In genomic region chrX:50550297-50550696, GRCm38 (mm10) we compare ENCODE assay signal across 8 mouse cellular contexts.
DNase-seq lines count a peak whose midpoint lies in the region; ATAC-seq and TF ChIP-seq lines count a peak whose summit lies in the region.

No protein-coding gene starts in this region.

- peak; percentile 54 for TF ChIP-seq CTCF in heart, postnatal 0 days (IDR thresholded peaks at IDR 0.05; ENCODE audit: low read depth)

- WGBS in heart, postnatal 0 days, result 48% methylated on average over 10 of the region's 10 CpGs
- WGBS in limb, embryonic 13.5 days, result 45% methylated on average over 10 of the region's 10 CpGs

- H3K9ac ChIP-seq in heart, postnatal 0 days (replicated peaks; ENCODE audit: low read depth, low read length), result no peak overlapping the region; the same call in 1 of the 2 replicates
- H3K9ac ChIP-seq in limb, embryonic 13.5 days, result no peak overlapping the region

- peak overlapping the region; percentile 43 for H3K4me3 ChIP-seq in heart, postnatal 0 days (ENCODE audit: low read depth, low read length)
- peak overlapping the region; percentile 36 for H3K4me3 ChIP-seq in limb, embryonic 13.5 days

- peak; percentile 50 for DNase-seq in adrenal gland, adult 8-10 months
- no peak for DNase-seq in adrenal gland, postnatal 10 days
- peak; percentile 37 for DNase-seq in urinary bladder, adult 2 months (ENCODE audit: low spot score)
- DNase-seq in urinary bladder, postnatal 4 days (ENCODE audit: low spot score in 2 of 2), result no peak
- DNase-seq in heart, postnatal 0 days (ENCODE audit: low spot score), result peak; percentile 45
- DNase-seq in naive thymus-derived CD4-positive, alpha-beta T cell, adult 2 months (ENCODE audit: low read depth), result peak; percentile 17

- no peaks in the 10 kb centered on the region for H3K9me3 ChIP-seq in heart, postnatal 0 days (replicated peaks; ENCODE audit: control insufficient read depth, low read length)
- no peaks in the 10 kb centered on the region for H3K9me3 ChIP-seq in limb, embryonic 13.5 days

- peak overlapping the region; percentile 11; the same call in 1 of the 2 replicates for H3K27ac ChIP-seq in heart, postnatal 0 days (ENCODE audit: low read depth)
- H3K27ac ChIP-seq in limb, embryonic 13.5 days, result no peak overlapping the region

- no peak for ATAC-seq in heart, postnatal 0 days (ENCODE audit: insufficient read depth, low read depth)
- no peak for ATAC-seq in limb, embryonic 13.5 days (ENCODE audit: low FRiP score, low read depth)
- no peak for ATAC-seq in frontal cortex, adult (ENCODE audit: low TSS enrichment)

- H3K27me3 ChIP-seq in heart, postnatal 0 days (ENCODE audit: control insufficient read depth, insufficient read depth, low read length), result no peaks in the 10 kb centered on the region
- no peaks in the 10 kb centered on the region for H3K27me3 ChIP-seq in limb, embryonic 13.5 days

- TF ChIP-seq EP300 in heart, postnatal 0 days (IDR thresholded peaks at IDR 0.05; ENCODE audit: low read depth), result no peak

- H3K36me3 ChIP-seq in heart, postnatal 0 days (replicated peaks; ENCODE audit: control insufficient read depth, insufficient read depth, low read length), result no peaks in the 10 kb centered on the region
- H3K36me3 ChIP-seq in limb, embryonic 13.5 days, result no peaks in the 10 kb centered on the region

- H3K4me2 ChIP-seq in heart, postnatal 0 days (ENCODE audit: low read depth, low read length), result peak overlapping the region; percentile 48; the same call in 1 of the 2 replicates
- peak overlapping the region; percentile 52 for H3K4me2 ChIP-seq in limb, embryonic 13.5 days (replicated peaks)

- no peaks in the 10 kb centered on the region for H3K4me1 ChIP-seq in heart, postnatal 0 days (ENCODE audit: control insufficient read depth, insufficient read depth)
- H3K4me1 ChIP-seq in limb, embryonic 13.5 days, result no peaks in the 10 kb centered on the region

Comparison
In these comparisons a context has a peak if more than half of its experiments do, and no peak if none do; other contexts are left out.
1. DNase-seq: peak in adrenal gland, adult 8-10 months (single experiment), urinary bladder, adult 2 months (single experiment), heart, postnatal 0 days (single experiment) and naive thymus-derived CD4-positive, alpha-beta T cell, adult 2 months (single experiment); none in adrenal gland, postnatal 10 days (single experiment) and urinary bladder, postnatal 4 days (0 of 2).